Mouse (Mus musculus) adrenal gland, adult 10 weeks (tissue): ENCODE measurements around the gene Atat1. TPM values are rescaled to one million over a fixed set of nuclear protein-coding genes. Genes with fewer than 3 reads are reported as not detected.

Experiments
- polyA plus RNA-seq: library from polyadenylated mRNA; stranded (reverse); fragments of 350-450 nt; fragmentation: Illumina TruSeq; extraction: RNeasy Lipid Tissue Mini Kit (QIAGEN cat#74804); gene quantifications from one replicate; pipeline ENCODE4 v1.2.3, GENCODE M21; 2014; ENCODE audit warnings: low read depth, low replicate concordance

The Atat1 gene
- 8.3 TPM for polyA plus RNA-seq

DNA sequence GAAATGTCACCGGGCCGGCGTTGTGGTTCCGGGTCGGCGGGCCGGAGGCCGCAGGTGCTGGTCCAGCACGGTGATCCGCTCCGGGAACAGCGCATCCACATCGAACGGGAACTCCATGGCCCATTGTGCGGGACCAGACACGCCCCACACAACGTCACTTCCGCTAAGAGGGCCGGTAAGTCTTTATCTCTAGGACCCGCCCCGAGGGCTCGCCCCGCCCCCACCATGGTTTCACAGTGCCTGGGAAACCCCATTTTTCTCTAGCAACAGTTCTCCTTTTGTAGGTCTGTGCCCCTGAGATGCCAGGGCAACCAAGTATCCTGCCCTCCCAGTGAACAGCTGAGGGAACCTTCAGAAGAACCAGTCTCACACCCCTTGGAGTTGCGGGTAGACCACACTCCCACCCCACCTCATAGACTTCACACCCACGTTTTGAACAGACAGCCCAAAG lies at the start of gene Atat1:
Atat1 (minus strand) TSS at position 157 of the 451 bp plus-strand sequence.

DNA sequence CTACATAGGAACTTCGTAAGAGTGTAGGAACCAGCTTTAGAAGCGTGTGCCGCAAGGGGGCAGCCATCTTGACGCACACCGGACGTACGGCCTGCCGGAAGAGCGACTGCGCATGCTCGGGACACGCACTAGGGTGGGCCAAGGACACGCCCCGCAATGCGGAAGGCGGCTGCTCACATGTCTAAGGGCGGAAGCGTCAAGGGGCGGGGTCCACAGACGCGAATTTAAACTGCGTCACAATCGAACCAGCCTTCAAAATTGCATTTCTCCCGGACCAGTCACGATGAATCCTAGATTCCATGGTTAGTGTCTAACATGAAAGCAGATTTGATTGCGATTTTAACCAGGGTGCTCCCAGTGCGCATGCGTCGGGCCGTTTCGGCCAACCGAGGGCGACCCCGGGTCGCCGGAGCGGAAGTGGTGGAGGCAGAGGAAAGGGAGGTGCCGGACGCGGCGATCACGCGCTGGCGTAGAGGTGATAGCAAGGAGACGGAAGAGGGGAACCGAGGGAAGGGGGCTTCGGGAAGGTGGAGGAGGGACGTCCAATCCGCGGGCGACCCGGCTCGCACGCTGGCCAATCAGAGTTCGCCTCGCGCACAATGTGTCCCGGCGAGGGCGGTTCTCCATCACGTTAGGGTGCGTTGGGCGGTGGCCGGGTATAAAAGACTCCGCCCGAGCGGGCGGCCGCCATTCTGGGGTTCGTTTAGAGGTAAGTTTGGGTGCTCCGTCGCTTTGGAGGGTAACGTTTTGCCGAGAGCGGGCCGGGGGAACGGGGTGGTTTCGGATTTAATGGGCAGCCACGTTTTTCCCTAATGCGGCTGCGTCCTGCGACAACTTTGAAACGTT lies 6.6 kb upstream of the Atat1 start, which contains the start of the genes Mrps18b and Ppp1r10:
Mrps18b (minus strand) TSS at position 93 of the 846 bp plus-strand sequence.
Ppp1r10 (plus strand) TSS at position 138 of the 846 bp plus-strand sequence.

DNA sequence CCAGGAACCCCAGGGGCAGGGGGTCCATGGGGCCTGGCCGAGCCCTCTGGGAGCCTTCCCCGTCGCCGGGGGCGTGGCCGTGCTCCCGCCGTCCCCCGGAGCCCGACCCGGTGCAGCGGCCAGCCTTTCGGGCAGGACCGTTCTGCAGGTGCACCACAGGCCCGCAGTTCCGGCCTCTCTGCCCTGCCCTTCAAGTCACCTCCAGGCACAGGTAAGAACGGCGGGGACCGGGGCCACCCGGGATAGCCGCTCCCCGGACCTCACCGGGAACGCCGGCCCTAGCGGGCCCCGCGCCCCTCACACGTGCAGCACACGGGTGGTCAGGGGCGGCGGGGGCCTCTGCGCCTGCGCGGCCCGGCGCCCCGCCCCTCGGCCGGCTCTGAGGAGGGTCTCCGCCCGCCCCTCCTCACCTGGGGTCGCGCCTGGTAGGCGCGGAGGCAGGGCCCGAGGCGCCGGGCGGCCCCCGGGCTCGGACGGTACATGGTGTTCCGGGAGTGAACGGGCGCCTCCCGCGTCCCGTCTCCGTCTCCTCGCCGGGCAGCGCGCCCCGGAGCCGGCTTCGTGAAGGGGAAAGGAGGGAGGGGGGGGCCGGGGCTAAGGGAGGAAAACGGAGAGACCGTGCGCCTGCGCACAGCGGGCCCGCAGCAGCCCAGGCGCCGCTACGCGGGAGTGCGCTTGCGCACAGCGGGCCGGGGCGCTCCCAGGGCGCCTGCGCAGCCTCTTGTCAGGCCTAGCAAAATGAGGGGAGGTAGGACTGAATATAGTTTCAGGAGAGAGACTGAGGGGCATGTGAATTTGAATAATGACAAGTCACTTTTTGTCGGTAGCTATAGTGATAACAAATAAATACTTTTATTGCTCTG lies 12.9 kb downstream of the Atat1 start, which contains the start of gene 2310061I04Rik:
2310061I04Rik (minus strand) TSS at position 651 of the 863 bp plus-strand sequence.

DNA sequence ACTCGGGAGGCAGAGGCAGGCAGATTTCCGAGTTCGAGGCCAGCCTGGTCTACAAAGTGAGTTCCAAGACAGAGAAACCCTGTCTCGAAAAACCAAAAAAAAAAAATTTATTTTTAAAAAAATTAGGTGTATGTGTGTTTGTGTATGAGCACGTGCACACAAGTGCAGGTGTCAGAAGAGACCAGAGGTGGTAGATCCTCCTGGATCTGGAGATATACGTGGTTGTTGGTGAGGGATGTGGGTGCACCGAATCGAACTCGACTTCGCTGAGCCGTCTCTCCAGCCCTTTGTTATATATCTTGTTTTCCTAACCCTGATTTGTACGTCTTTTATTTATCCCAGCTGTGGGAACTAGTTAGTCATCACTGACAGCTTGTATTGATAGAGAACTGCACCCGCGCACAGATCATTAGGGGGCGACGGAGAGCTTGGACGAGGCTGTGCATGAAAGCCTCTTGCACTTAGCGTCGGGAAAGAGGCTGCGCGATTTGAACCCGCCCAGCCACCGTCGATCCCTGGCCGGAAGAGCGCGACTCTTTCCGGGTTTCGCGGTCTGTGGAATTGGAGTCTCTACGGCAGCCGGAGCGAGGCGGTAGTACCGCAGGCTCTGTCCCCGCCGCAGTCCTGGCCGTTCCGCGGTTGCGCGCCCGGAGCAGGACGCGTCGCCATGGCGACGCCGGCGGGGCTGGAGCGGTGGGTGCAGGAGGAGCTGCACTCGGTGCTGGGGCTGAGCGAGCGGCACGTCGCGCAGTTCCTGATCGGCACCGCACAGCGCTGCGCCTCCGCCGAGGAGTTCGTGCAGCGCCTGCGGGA lies 30.4 kb downstream of the Atat1 start, which contains the start of gene Dhx16:
Dhx16 (plus strand) TSS at position 575 of the 813 bp plus-strand sequence.

DNA sequence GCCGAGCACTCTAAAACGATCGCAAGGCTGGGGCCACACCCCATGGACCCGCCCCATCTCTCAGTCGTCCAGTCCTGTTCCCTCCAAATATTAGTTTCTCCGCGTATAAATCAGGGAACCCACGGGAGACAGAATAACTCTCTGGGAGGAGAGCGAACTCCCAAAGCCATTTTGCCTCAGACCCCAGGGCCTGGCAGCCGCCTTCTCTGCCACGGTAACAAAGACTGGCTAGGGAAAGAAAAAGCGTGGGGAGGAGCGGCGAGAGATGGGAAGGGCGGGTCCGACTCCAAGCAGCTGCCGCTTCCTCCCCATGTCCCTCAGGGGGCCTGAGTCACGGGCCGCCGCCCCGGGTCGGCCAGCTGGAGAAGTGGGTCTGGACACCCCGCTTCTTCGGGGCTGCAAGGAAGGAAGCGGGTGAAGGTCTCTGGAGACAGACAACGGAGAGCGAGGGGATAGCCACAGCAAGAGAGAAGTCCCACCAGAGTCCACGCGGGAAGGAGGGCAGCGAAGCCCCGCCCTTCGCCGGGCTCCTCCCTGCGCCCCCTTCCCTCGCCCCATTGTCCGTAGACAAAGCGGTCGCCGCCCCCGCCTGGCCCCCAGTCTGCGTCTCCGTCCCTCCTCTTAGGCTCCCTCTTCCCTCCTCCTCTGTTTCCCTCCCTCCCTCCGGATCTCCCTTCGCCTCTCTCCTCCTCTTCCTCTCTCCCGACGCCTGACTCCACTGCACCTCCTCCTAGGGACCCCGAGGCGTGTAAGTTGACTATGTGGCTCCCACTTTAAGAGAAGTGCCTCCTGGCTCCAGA lies 44.2 kb downstream of the Atat1 start, which contains the start of gene Ppp1r18:
Ppp1r18 (plus strand) TSS at position 113 of the 800 bp plus-strand sequence.

DNA sequence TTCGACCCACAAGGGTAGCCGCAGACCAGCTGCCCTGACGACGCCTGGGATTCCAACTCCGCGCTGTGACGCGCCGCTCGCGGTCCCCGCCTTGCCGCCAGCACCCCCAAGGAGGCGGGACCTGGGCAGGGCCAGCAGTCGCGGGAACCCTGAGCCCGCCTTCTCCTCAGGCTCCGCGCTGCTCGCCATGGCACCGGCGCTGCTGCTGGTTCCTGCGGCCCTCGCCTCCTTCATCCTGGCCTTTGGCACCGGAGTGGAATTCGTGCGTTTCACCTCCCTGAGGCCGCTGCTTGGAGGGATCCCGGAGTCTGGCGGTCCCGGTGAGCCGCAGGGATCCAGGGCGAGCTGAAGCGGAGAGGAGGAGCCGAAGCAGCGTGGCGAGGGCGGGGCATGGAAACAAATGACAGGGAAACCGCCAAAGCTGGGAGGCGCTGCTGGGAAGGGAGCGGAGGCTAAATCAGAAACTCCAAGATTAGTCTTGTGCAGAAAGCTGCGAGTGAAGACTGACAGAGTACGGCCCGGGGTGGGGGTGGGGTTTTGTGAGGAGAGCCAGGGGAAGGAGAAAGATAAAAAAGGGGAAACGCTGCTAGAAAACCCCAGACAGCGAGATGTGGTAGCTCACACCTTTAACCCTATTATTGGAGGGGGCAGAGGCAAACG lies 48.5 kb downstream of the Atat1 start, which contains the start of gene Nrm:
Nrm (plus strand) TSS at position 121 of the 660 bp plus-strand sequence.

Other genes starting within 250 kb of the Atat1 start
- 1.6 TPM for gene Vars2, start 242.5 kb downstream of the Atat1 start, polyA plus RNA-seq
- gene Gtf2h4, start 236.3 kb downstream of the Atat1 start, polyA plus RNA-seq = 3.0 TPM
- 4.3 TPM for gene Ddr1, start 205.5 kb downstream of the Atat1 start, polyA plus RNA-seq
- gene Ier3, start 88.4 kb downstream of the Atat1 start, polyA plus RNA-seq = 5.0 TPM
- 11.8 TPM for gene Flot1, start 86.8 kb downstream of the Atat1 start, polyA plus RNA-seq
- 40.9 TPM for gene Tubb5, start 71.8 kb downstream of the Atat1 start, polyA plus RNA-seq
- 11.3 TPM for gene Mdc1, start 68.6 kb downstream of the Atat1 start, polyA plus RNA-seq
- 1.1 TPM for gene Nrm, start 48.8 kb downstream of the Atat1 start, polyA plus RNA-seq
- gene Ppp1r18, start 44.5 kb downstream of the Atat1 start, polyA plus RNA-seq = 4.7 TPM
- gene Dhx16, start 30.3 kb downstream of the Atat1 start, polyA plus RNA-seq = 22.4 TPM
- gene 2310061I04Rik, start 12.6 kb downstream of the Atat1 start, polyA plus RNA-seq = 21.6 TPM
- 19.3 TPM for gene Mrps18b, start 6.3 kb upstream of the Atat1 start, polyA plus RNA-seq
- 48.2 TPM for gene Ppp1r10, start 6.4 kb upstream of the Atat1 start, polyA plus RNA-seq
- 47.8 TPM for gene Abcf1, start 59.7 kb upstream of the Atat1 start, polyA plus RNA-seq
- gene Gnl1, start 69.8 kb upstream of the Atat1 start, polyA plus RNA-seq = 1.4 TPM
- 2.4 TPM for gene Prr3, start 70.2 kb upstream of the Atat1 start, polyA plus RNA-seq
- 8.5 TPM for gene H2-T24, start 110.5 kb upstream of the Atat1 start, polyA plus RNA-seq
- gene H2-T23, start 122.8 kb upstream of the Atat1 start, polyA plus RNA-seq = 3.4 TPM
- 13.1 TPM for gene H2-T22, start 132.7 kb upstream of the Atat1 start, polyA plus RNA-seq
- not detected for gene Gm6034, start 132.9 kb upstream of the Atat1 start, polyA plus RNA-seq
- gene Gm11127, start 148.3 kb upstream of the Atat1 start, polyA plus RNA-seq = not detected
- gene Gm19684, start 211.6 kb upstream of the Atat1 start, polyA plus RNA-seq = not detected
- gene Gm7030, start 219.3 kb upstream of the Atat1 start, polyA plus RNA-seq = not detected